Mouse (Mus musculus) E14TG2a.4 (cell line): ENCODE results near the gene Otud4.

Experiments
- CTCF ChIP-seq: conservative IDR thresholded peaks from 2 replicates; pipeline ENCODE4 v1.5.1; 2014; ENCODE audit warnings: low read length
- NANOG ChIP-seq: IDR thresholded peaks from 2 replicates; pipeline ENCODE4 v1.6.1; 2014; ENCODE audit warnings: borderline replicate concordance, low read length, mixed read lengths

- no peak for TF ChIP-seq CTCF
- no peak for TF ChIP-seq NANOG
These were observed 13.2 kb upstream of the Otud4 start for GRCm38 (mm10) chr8:79626213-79626612.
